Mouse (Mus musculus): ENCODE data around the gene Atp6v1a. TPM values are rescaled to one million over a fixed set of nuclear protein-coding genes. Genes with fewer than 3 reads are reported as not detected.
A peak's percentile ranks its signal among the peaks of the same experiment; 100 is the strongest.

Gene Atp6v1a
- polyA plus RNA-seq, 1 experiment from 2014 or later: 23.3 TPM

DNA sequence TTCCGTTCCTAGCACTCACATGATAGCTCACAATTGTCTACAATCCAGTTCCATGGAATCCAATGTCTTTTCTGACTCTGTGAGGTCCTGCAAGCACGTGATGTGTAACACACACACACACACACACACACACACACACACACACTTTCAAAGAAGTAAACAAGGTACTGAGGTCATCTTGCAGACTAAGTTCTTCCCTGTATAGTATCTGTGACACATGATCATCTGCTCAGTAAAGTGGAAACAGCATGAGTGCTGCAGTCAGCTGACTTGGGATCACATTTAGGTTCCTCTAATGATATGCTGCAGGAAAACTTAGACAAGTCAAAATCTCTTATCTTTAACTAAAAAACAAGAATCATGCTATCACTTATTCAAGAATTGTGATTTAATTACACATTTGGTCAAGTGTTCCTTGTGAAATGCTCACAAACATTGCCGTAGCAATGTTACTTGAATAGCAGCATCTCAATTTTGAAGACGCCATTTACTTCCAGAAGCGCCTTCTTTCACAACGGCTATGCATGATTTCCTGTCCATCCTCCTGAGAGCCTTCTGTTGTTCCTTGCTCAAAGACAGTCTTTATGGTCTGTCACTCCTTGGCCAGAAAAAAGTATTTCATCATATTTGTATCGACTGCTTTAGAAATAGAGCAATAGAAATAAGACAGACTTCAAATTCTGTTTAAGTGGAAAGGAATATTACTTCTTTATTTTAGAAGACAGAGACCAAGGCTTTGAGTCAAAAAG, 19.6 kb downstream of the Atp6v1a start:
- Histone ChIP-seq H3K4me3 (replicated peaks) (no peak overlapping the region), H3K27me3 (no peaks in the 10 kb centered on the region), H3K4me2 (no peak overlapping the region), H3K9me3 (replicated peaks) (no peaks in the 10 kb centered on the region), H3K27ac (replicated peaks) (no peak overlapping the region), H3K9ac (no peak overlapping the region), H3K36me3 (replicated peaks) (peaks cover 6% of the 10 kb centered on the region; the same call in 1 of the 2 replicates), H3K4me1 (replicated peaks) (no peaks in the 10 kb centered on the region; the same call in 1 of the 2 replicates)
- 68% methylated on average over 7 of the region's 7 CpGs for WGBS (ENCODE audit: insufficient replicate concordance)
- ATAC-seq (ENCODE audit: insufficient read depth): no peak

DNA sequence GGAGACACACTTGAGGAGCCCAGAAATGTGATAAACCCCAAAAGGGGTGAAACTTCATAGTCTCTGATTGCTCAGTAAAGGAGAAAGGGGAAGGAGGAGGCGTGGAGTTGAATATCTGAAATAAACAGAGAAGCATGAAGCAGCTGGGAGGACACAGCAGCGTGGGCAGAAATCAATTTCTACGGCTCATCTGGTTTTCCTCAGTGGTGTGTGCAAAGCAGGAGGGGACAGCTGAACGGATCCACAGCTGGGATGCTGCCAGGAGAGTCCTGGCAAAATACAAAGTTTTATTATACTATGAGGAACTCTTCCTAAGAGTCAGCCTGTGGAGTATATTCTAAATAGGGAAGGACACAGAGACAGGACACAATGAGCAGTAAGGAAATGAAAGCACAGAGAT, 30.5 kb downstream of the Atp6v1a start:
- no peak overlapping the region for H3K27ac ChIP-seq (replicated peaks)
- no peaks in the 10 kb centered on the region for H3K9me3 ChIP-seq (replicated peaks)
- peaks cover 56% of the 10 kb centered on the region for H3K36me3 ChIP-seq (replicated peaks)
- H3K4me3 ChIP-seq (replicated peaks): no peak overlapping the region
- WGBS (ENCODE audit: insufficient replicate concordance): 71% methylated on average over 4 of the region's 4 CpGs
- ATAC-seq (ENCODE audit: insufficient read depth): no peak
- no peaks in the 10 kb centered on the region for H3K27me3 ChIP-seq
- H3K4me2 ChIP-seq: no peak overlapping the region
- no peak overlapping the region for H3K9ac ChIP-seq
- H3K4me1 ChIP-seq (replicated peaks): no peaks in the 10 kb centered on the region

DNA sequence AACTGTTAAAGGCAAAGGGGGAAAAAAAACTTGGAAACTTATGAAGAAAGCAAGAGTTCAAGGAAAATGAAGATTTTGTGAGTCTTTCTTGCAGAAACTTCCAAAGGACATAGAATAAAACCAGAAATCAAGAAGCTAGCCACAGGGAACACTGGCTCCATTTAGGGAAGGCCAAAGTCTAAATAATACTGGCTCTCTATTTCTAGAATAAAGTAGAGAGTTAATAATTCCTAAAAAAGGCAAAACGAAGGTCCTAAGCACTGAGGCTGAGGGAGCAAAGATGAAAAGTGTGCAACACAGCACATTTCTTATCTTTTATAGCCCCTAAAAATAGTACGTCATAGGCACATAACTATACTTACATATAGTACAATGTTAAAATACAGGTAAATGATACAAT, 34.3 kb downstream of the Atp6v1a start:
- Histone ChIP-seq H3K27me3 (no peaks in the 10 kb centered on the region), H3K4me3 (replicated peaks) (no peak overlapping the region), H3K9me3 (replicated peaks) (no peaks in the 10 kb centered on the region), H3K36me3 (replicated peaks) (peaks cover 76% of the 10 kb centered on the region), H3K27ac (replicated peaks) (no peak overlapping the region), H3K9ac (no peak overlapping the region), H3K4me2 (no peak overlapping the region), H3K4me1 (replicated peaks) (no peaks in the 10 kb centered on the region)
- WGBS (ENCODE audit: insufficient replicate concordance): 78% methylated on average over 2 of the region's 2 CpGs
- no peak for ATAC-seq (ENCODE audit: insufficient read depth)

DNA sequence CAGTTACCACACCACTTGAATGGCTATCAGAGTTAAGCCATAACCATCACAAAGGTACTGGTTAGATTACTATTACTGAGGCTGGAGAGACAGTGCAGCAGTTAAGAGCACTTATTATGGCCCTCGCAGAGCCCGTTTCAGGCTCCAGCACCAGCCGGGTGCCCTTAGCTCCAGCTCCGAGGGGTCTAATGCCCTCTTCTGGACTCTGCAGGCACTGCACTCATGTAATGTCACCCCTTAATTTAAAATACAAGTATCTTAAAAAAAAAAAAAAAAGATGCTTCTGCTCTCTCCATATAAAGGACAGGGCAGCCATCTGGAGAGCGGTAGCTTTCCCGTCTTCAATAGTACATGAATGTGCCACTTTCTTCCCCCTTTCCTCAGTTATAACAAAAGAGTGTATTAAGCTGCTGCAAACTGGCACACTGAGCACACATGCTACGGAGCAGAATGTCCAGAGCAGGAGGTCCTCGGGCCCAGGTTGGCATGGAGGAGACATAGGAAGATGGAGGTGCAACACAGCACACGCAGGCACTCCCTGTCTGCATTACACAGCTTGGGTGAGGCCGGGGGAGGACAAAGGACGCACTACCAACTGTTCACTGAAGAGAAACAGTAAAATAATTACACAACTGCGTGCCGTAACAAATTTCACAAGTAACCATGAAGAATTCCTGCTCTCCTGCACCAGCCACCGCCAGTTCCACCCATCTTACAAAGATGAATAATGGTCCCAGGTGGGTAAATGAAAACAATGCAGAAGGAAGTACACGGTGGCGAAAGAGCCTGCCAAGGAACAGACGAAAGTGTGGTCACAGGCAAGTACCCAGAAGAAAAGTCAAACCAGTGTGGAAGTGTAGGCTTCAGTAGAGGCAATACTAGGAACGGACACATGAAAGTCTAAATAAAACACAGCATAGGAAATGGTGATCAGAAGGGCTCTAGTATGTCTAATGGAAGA, 35.4 kb downstream of the Atp6v1a start:
- no peak overlapping the region for H3K4me2 ChIP-seq
- H3K27ac ChIP-seq (replicated peaks): no peak overlapping the region
- 79% methylated on average over 18 of the region's 18 CpGs for WGBS (ENCODE audit: insufficient replicate concordance)
- no peaks in the 10 kb centered on the region for H3K4me1 ChIP-seq (replicated peaks)
- H3K9me3 ChIP-seq (replicated peaks): no peaks in the 10 kb centered on the region
- H3K4me3 ChIP-seq (replicated peaks): no peak overlapping the region
- no peaks in the 10 kb centered on the region for H3K27me3 ChIP-seq
- H3K36me3 ChIP-seq (replicated peaks): peaks cover 76% of the 10 kb centered on the region
- no peak overlapping the region for H3K9ac ChIP-seq
- no peak for ATAC-seq (ENCODE audit: insufficient read depth)

DNA sequence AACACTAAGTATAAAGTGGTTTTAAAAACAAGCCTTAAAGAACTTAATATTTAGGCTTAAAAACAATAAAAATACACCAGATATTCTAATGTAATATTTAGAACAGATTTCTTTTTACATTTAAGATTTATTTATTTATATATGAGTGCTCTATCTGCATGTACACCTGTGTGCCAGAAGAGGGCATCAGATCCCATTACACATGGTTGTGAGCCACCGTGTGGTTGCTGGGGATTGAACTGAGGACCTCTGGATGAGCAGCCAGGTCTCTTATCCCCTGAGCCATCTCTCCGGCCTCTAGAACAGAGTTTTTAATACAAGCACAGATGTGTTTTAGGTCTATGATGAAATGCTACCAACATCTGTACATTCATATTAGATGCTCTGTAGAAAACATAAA, 36.6 kb downstream of the Atp6v1a start:
- H3K36me3 ChIP-seq (replicated peaks): peaks cover 75% of the 10 kb centered on the region
- H3K4me3 ChIP-seq (replicated peaks): no peak overlapping the region
- H3K4me2 ChIP-seq: no peak overlapping the region
- no peaks in the 10 kb centered on the region for H3K27me3 ChIP-seq
- no peaks in the 10 kb centered on the region for H3K9me3 ChIP-seq (replicated peaks)
- no peak overlapping the region for H3K27ac ChIP-seq (replicated peaks)
- H3K9ac ChIP-seq: no peak overlapping the region
- WGBS (ENCODE audit: insufficient replicate concordance): 81% methylated on average over 2 of the region's 2 CpGs
- no peaks in the 10 kb centered on the region for H3K4me1 ChIP-seq (replicated peaks)
- ATAC-seq (ENCODE audit: insufficient read depth): no peak

DNA sequence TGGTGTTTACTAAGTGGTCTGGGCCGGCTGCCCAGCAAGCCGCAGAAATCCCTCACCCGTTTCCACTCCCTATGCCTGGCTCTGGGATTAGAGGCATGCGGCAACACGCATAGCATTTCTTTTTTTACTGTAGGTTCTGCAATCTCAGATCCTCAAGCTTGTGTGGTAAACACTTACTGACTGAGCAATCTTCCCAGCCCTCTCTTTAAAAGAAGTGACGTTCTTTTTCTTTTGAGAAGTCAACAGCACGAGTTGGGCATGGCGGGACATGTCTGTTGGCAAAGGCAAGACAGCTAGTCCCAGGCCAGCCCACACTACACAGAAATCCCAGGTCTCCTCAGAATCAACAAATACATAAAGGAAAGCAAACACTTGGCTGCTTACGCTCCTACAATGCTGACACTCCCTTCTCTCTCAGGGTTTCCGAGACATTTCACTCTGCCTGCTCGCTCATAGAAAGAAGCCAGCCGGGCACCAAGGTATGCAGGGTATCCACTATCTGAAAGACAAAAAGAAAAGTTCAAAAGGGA, 38.3 kb downstream of the Atp6v1a start:
- ATAC-seq (ENCODE audit: insufficient read depth): no peak
- H3K27ac ChIP-seq (replicated peaks): no peak overlapping the region
- 83% methylated on average over 12 of the region's 12 CpGs for WGBS (ENCODE audit: insufficient replicate concordance)
- no peaks in the 10 kb centered on the region for H3K27me3 ChIP-seq
- H3K4me2 ChIP-seq: no peak overlapping the region
- H3K9me3 ChIP-seq (replicated peaks): no peaks in the 10 kb centered on the region
- no peak overlapping the region for H3K9ac ChIP-seq
- no peaks in the 10 kb centered on the region for H3K4me1 ChIP-seq (replicated peaks)
- H3K36me3 ChIP-seq (replicated peaks): peaks cover 70% of the 10 kb centered on the region
- no peak overlapping the region for H3K4me3 ChIP-seq (replicated peaks)

DNA sequence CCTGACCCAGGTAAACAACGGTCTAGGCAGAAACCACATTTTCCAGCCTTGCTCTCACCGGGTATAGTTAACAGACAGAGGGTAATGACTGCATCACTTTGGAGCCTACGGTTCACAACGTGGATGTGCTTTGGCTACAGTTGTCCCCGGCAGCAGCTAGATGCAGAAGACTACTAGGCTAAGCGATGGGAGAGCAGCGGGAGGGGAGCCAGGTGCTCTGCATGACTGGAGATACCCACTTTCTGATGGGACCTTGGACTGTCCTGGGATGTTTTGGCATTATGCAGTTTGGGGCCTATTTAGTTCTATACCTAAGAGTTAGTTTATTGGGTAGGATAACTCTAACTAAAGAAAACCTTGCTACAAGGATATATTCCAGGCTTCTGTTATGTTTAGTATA, 40.1 kb downstream of the Atp6v1a start:
- Histone ChIP-seq H3K4me2 (no peak overlapping the region), H3K9me3 (replicated peaks) (no peaks in the 10 kb centered on the region), H3K9ac (no peak overlapping the region), H3K36me3 (replicated peaks) (peaks cover 73% of the 10 kb centered on the region), H3K27ac (replicated peaks) (no peak overlapping the region), H3K4me3 (replicated peaks) (no peak overlapping the region), H3K4me1 (replicated peaks) (no peaks in the 10 kb centered on the region), H3K27me3 (no peaks in the 10 kb centered on the region)
- no peak for ATAC-seq (ENCODE audit: insufficient read depth)
- 82% methylated on average over 7 of the region's 7 CpGs for WGBS (ENCODE audit: insufficient replicate concordance)

DNA sequence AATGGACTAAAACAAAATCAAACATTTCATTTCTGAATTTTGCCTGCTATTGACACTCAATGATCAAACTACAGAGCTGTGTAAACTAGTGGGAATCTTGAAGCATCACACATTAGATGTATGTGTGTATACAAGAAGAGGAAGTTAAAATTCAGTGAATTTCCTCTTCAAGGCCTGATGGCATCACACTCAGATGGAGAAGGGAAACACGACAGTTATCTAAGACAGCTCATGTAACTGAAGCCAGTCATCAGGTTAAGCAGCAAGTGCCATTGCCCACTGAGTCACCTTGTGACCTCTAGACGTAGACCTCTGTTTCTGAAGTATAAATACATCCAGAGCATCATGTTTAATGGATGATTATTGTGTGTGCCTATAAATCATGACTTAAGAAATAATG, 51.9 kb downstream of the Atp6v1a start:
- H3K4me3 ChIP-seq (replicated peaks): no peak overlapping the region
- 26% methylated on average over 2 of the region's 2 CpGs for WGBS (ENCODE audit: insufficient replicate concordance)
- no peaks in the 10 kb centered on the region for H3K9me3 ChIP-seq (replicated peaks)
- peaks cover 40% of the 10 kb centered on the region for H3K36me3 ChIP-seq (replicated peaks)
- ATAC-seq (ENCODE audit: insufficient read depth): no peak
- no peaks in the 10 kb centered on the region for H3K27me3 ChIP-seq
- no peaks in the 10 kb centered on the region for H3K4me1 ChIP-seq (replicated peaks)
- H3K4me2 ChIP-seq: no peak overlapping the region
- no peak overlapping the region for H3K9ac ChIP-seq
- no peak overlapping the region for H3K27ac ChIP-seq (replicated peaks)

DNA sequence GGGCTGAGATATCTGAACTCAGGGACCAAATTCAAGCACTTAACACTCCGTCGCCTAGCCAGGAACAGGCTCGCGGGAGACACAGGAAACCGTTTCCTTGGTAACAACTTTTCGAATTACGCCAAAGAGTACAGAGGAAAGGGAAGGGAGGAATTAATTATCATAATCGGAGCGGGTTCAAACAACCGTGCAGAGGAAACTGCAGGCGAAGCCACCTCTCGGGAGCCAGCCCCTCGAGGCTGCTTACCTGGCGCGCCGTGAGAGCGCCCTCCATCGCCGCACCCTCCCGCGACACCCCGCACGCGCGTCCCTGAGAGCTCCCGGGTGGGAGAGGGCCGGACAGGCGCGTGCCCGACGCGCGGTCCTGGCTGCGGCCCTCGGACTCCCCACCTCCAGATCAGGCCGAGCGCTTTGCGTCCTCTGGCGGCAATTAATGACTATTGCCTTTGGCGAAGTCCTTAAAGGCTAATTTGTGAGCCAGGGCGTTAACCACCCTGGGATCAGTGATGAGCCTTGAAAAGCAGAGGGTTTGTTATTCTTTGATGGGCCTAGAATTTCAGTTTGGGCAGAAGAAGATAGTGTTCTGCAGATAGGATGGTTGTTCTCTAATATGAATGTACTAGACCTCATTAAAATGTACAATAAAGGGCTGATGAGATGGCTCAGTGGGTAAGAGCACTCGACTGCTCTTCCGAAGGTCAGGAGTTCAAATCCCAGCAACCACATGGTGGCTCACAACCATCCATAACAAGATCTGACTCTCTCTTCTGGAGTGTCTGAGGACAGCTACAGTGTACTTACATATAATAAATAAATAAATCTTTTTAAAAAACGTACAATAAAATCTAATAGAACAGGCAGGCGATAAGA, 76.2 kb downstream of the Atp6v1a start, which contains the start of gene Gramd1c:
Gene Gramd1c, minus strand, starts transcription at position 321 of the 870 bp plus-strand sequence.
- no peaks in the 10 kb centered on the region for H3K9me3 ChIP-seq (replicated peaks)

DNA sequence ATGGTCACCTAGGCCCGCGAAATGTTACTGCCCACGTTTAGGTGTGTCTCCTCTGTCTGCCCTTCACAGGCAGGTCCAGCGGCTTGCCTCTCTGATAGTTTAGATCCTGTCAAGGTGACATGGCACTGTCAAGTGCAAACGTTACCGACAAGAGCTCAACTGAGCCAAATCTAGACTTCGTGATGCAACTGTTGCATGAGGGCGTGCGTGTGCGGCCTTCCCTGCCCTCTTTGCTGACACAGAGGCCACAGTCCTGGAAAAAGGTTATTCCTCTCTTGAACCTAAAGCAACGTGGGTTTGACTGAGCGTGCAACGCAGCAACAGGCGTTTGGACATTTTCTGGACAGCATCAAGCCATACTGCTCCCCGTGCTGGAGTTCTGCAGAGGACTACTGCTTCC, 78.2 kb downstream of the Atp6v1a start:
- peak; percentile 55 for ATAC-seq (ENCODE audit: insufficient read depth)
- 0 out of 2 replicates have a peak, but pooled peaks cover 6% of the 10 kb centered on the region for H3K4me1 ChIP-seq (replicated peaks)
- H3K4me3 ChIP-seq (replicated peaks): no peak overlapping the region
- H3K27ac ChIP-seq (replicated peaks): 0 out of 2 replicates have a peak overlapping the region, but pooled peaks have one; percentile 19
- H3K9me3 ChIP-seq (replicated peaks): no peaks in the 10 kb centered on the region
- WGBS (ENCODE audit: insufficient replicate concordance): 71% methylated on average over 15 of the region's 15 CpGs
- H3K27me3 ChIP-seq: peaks cover 3% of the 10 kb centered on the region; the same call in 1 of the 2 replicates
- no peak overlapping the region for H3K9ac ChIP-seq
- no peaks in the 10 kb centered on the region for H3K36me3 ChIP-seq (replicated peaks)
- no peak overlapping the region for H3K4me2 ChIP-seq

More for the DNA sequence above, 76.2 kb downstream of the Atp6v1a start, which contains the start of gene Gramd1c:
- WGBS (ENCODE audit: insufficient replicate concordance): 5% methylated on average over 45 of the region's 45 CpGs
- no peak within 1 kb of the TSS for H3K27ac ChIP-seq (replicated peaks)
- no peaks in the 10 kb centered on the region for H3K36me3 ChIP-seq (replicated peaks)
- H3K9ac ChIP-seq: peak within 1 kb of the TSS; percentile 42; the same call in 1 of the 2 replicates
- H3K4me1 ChIP-seq (replicated peaks): 0 out of 2 replicates have a peak, but pooled peaks cover 6% of the 10 kb centered on the region
- H3K27me3 ChIP-seq: peaks cover 3% of the 10 kb centered on the region; the same call in 1 of the 2 replicates
- peak; percentile 61 for ATAC-seq (ENCODE audit: insufficient read depth)
- H3K4me2 ChIP-seq: peak within 1 kb of the TSS; percentile 74
- peak within 1 kb of the TSS; percentile 59 for H3K4me3 ChIP-seq (replicated peaks)

All from liver, embryonic 15.5 days (tissue).